Mouse (Mus musculus) megakaryocyte, adult 5-6 weeks (primary cell): Measurements from ENCODE around the gene Syngr2. TPM values are rescaled to one million over a fixed set of nuclear protein-coding genes. Genes with fewer than 3 reads are reported as not detected.

ENCODE experiments used
- ATAC-seq: 2 replicates; pipeline ENCODE4 v1.8.0; 2016; ENCODE audit warnings: mild to moderate bottlenecking, inconsistent platforms; ENCODE audit not compliant: poor library complexity, severe bottlenecking
- total RNA-seq, 2 experiments: library from RNA; stranded (forward) in 1 of 2; stranded (reverse) in 1 of 2; fragments of 153-499, 151-499 nt in 1 of 2; fragments of 221-1000, 200-1000 nt in 1 of 2; gene quantifications; 2 replicates each; pipeline versions ENCODE4 v1.2.3 to v1.2.4; 2015 to 2017

The Syngr2 gene
- total RNA-seq (2015) (225 and 241 TPM in 2 replicates), total RNA-seq (2017) (163 and 176 TPM in 2 replicates)

DNA sequence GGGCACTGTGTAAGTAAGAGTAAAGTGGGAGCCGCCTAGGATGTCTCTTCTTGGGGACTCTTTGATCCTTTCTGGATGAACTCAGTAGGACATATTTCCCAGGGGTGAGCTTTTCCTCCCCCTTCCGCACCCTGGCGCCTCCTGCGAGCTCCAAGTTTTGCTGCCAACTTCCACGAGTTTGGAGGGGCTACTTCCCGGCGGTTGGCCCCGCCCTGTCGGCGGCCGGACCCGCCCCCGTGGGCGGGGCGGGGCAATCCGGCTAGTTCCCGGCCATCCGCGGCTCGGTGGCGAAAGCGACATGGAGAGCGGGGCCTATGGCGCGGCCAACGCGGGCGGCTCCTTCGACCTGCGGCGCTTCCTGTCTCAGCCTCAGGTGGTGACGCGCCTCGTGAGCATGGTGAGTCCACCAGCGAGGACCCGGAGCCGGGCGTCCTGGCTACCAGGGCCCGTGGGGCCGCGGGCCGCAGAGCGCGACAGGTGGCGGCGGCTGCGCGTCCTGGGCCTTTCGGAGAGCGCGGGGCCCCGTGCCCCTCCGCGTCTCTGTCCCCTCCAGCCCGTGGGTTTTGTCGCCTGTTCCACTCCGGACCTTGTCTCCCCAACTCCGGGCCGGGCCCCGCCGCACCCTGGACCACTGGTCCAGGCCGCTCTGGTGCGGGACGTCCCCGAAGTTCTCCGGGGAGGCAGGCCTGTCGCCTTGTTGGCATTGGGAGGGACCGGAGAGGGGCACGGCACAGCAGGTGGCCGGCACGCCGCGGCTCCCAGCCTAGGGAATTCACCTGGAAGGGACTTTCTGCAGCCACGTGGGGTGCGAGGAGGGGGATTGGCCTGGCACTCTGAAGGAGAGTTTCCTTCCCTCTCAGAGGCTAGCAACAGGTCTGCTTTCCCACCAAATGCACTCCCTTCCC, at the start of gene Syngr2, which contains the start of gene Gm20708:
Gene Syngr2 (plus strand): TSS at position 262 of the 905 bp plus-strand sequence.
Gene Gm20708 (plus strand): TSS at position 262 of the 905 bp plus-strand sequence.
- ATAC-seq = peak; percentile 58

DNA sequence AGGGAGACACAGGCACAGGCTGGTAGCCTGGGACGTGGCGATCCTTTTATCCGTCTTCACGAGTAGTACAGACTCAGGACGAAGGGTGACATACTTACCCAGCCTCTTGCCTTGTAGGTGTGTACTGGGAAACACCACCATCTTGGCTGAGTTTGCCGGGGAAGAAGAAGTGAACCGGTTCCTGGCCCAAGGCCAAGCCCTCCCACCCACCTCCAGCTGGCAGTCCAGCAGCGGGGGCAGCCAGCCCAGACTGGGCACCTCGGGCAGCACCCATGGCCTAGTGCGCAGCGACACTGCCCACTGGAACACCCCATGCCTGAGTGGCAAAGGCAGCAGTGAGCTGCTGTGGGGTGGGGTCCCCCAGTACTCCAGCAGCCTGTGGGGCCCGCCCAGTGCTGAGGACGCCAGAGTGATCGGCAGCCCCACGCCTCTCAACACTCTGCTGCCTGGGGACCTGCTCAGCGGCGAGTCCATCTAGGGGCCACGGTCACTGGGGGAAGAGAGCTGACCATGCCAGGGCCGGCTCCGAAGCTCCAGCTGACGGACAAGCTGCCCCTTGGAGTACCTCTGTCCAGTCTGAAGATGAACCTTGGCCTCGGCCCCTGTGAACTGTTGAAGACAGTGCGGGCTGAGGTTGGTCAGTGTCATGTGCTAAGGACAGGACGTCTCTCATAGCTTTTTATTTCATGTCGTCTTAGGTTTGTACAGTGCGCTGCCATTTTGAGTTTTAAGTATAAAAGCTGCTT, 48.9 kb upstream of the Syngr2 start:
- no peak for ATAC-seq

GRCm38 (mm10) chr11:117761801-117762200, 47.7 kb upstream of the Syngr2 start:
- ATAC-seq = no peak

GRCm38 (mm10) chr11:117762246-117762645, 47.2 kb upstream of the Syngr2 start:
- no peak for ATAC-seq

DNA sequence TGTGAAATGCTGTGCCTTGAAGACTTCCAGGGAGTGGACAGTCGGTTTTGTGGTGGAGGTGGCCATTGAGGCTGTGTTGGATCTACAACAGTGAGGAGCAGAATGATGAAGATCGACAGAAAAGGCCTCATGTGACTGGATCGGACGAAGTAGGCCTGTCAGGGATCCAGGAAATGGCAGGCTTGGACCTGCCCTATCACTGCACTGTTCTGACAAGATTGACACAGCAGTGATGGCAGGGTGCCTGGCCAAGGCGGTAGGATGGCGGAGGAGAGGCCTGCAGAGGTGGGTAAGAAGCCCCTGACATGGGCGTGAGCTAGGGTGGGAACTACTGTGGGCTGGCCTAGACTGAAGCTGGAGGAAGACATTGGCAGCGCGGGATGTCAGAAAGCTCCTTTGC, 45.1 kb upstream of the Syngr2 start:
- no peak for ATAC-seq

- no peak for ATAC-seq
Observed at GRCm38 (mm10) chr11:117765361-117765760, 44.1 kb upstream of the Syngr2 start.

DNA sequence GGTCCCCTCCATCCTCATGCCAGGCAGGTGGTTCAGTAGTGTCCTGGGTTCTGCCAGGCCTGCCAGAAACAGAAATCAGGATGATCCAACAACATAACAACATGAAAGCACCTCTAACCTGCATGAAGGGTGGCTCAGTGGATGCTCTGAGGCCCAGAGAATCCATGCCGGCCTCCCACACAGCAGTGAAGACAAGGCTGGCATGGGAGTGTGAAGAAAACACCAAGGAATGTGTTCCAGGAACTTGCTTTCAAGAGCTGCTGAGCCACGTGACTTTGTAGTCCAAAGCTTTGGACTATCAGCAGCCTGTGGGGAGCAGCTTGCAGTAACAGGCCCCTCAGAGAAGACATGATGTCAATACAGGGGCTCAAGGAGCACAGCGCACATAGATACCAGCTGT, 43.2 kb upstream of the Syngr2 start:
- ATAC-seq = no peak

- peak; percentile 56 for ATAC-seq
Observed at GRCm38 (mm10) chr11:117768725-117769682, 40.5 kb upstream of the Syngr2 start.

GRCm38 (mm10) chr11:117769683-117770047, 39.8 kb upstream of the Syngr2 start:
- ATAC-seq = no peak

DNA sequence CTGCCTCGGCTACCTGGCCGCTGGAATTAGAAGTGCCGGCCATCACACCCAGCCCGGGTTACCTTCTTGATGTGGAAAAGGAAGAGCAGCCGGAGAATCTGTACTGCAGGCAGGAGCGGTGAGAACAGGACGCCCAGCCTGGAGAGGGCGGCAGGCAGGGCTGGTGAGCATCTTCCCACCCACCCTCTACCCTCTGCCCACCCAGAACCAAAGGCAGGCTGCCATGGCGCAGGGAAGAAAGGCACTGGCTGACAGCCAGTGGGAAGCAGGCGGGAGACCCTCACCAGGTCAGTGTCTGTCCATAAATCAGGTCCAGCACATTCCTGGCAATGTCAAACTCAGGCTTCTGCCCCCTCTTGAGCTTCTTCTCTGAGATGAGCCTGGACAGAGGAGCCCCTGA, 39.1 kb upstream of the Syngr2 start:
- no peak for ATAC-seq

- ATAC-seq = no peak
Observed at GRCm38 (mm10) chr11:117772352-117772751, 37.1 kb upstream of the Syngr2 start.

DNA sequence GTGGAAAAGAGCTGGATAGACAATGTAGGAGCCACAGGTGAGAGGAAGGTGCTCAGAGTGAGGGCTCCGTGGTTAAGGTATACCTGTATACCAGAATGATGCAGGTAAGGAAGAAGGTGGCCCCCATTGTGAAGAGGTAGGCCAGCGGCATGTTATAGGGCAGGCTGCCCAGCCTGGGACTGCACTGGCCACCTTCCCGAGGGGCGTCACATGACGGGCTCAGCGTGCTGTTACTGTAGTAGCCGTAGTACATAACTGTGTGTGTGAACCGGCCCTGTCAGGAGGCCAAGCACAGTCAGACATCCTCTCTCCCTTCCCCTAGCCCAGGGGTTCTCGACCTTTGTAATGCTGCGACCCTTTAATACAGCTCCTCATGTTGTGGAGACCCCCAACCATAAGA, 34.5 kb upstream of the Syngr2 start:
- no peak for ATAC-seq

DNA sequence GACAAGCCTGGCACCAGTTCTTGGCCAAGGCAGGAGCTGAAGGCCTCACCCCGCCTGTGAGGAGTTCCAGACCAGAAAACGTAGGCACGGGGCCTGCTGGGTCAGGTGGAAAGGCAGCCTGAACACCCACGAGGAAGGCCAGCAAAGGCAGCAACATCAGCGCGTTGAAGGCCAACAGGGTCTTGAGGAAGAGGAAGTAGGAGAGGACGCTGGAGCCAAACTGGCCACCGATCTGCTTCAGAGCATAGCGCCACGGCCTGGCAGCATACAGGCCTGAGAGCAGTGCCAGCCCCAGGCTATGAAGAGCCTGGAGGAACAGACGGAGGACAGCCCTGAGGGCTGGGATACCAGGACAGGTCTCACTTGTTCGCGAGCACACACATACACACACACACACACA, 33.9 kb upstream of the Syngr2 start:
- peak; percentile 17; the same call in 1 of the 2 replicates for ATAC-seq

DNA sequence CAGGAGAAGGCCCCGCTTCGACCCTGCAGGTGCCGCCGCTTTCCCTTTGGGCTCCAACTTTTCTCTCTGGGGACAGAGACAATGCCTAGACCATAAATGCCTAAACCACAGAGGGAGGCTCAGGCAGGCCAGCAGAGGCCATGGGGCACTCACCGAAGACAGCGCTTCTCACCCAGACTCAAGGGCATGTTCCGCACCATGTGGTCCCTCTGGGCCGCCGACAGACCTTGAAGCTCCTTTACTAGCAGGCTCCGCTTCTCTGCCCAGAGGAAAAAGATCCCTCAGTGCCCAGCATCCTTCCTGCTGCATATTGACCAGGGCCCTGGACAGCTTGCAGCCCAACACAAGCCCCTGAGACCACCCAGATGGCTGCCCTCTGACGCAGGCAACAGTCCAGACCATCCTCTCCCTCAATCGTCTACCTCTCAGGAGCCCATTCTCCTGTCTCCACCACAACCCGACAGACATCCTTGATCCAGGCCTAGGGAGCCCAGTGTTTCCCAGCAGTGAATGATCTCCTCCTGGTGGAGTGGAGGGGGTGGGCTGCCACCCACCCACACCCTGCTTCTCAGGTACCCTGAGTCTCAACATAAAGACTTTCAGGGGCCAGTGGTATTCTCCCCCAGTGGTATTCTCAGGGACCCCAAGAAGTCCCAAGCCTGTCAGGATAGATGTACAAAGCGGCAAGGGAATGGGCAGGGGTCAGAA, 33.2 kb upstream of the Syngr2 start:
- ATAC-seq = no peak

DNA sequence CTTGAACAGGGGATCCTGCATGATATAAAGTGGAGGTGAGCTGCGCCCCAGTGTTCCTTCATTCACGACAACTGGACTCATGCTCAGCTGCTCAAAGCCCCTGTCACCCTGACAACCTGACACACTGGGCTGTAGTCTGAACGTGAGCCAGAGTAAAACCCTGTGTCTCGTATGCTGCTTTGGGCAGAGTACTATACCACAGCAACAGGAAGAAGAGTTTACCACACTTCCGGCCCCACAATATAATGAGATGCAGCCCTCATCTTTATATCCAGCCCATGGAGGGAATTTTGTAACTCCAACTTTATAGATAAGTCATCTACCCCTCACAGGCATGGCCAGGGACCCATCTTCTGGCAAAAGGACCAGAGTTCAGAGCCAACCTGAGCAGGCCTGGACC, 32.4 kb upstream of the Syngr2 start:
- ATAC-seq = no peak

DNA sequence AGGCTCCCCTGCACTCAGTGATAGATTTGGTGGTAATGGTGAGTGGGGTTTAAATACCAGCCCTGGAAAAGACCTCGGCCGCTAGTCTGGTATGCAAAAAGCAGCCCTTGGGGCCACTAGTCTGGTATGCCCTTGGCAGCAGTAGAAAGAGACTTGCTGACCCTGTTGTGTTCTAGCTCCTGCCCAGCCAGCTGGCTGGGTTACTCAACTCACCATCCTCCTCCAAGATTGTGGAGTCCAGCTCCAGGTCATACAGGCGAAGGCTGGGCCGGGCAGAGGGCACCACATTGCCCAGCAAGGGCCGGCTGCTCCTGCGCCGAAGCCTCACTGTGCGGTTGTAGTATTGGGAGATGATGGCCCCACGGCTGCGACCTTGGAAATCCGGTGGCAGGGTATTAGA, 31.4 kb upstream of the Syngr2 start:
- ATAC-seq = no peak

DNA sequence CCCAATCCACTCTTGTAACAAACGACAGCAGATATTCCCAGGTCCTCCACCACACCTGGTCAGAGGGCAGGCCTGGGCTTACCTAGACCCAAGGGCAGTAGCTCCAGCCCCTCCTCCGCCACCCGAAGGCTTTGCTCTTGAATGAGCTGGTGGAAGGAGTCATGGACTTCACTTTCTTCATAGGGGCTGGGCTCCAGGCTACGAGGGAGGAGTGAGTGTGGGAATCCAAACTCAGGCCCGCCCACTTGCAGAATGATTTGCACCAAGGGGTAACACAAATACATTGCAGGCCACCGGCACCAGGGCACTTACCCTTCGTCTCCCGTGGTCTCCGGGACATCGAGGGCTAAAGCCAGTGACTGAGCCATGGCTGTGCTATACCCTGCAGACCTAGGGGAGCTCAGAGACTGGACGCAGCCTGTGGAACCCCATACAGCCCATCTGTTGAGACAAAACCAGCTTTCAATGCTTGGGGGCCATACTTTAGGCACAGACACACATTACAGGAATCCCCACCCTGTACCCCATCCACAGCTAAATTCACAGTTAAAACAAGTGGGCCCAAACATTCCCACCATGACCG, 30.5 kb upstream of the Syngr2 start:
- ATAC-seq = no peak

DNA sequence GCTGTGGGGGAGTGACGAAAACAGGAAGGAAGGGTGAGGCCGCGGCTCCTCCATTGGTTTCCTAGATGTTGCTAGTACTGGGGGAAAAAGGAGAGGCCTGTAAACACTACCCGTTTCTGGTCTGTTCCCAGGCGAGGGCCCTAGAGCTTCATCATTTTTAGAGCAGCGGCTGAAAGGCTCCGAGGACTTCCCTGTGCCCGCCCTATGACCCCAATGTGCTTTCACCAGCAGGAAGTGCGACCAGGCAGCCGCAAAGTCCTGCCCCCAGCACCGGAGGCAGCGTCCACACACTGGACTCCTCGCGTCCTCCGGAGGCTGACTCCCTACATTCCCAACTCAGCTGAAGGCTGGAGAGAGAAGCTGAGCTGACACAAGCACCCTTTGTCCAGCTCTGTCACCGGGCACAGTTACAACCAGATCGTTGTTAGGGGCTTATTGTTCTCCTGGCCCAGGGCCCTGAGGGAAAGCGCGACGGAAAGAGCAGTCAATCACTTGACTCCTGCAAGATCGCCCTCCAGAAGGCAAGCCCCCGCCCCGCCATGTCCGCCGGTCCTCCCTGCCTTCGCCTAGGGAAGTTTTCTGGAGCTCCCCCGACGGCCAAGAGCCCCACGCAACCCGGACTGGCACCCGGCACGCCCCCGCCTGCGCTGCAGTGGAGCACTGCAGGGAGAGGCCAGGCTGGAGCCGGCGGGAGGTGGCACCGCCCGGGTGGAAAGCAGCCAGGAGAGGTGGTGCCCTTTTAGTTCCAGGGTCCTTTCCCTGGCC, 29.9 kb upstream of the Syngr2 start:
- ATAC-seq = peak; percentile 28

- ATAC-seq = no peak
Observed at GRCm38 (mm10) chr11:117780199-117780515, 29.3 kb upstream of the Syngr2 start.
